Mouse (Mus musculus) c-Kit-positive CD71-negative TER-119-negative erythroid progenitor cells, embryonic 14.5 days (primary cell): Measurements from ENCODE around the gene Lin28a.

Experiments used
- DNase-seq: peaks from one replicate; pipeline ENCODE4 v3.0.0-alpha.2; 2013; ENCODE audit warnings: low read depth

Lin28a gene

GRCm38 (mm10) chr4:133978021-133978711 is 40.5 kb downstream of the Lin28a start:
- DNase-seq: no peak

DNA sequence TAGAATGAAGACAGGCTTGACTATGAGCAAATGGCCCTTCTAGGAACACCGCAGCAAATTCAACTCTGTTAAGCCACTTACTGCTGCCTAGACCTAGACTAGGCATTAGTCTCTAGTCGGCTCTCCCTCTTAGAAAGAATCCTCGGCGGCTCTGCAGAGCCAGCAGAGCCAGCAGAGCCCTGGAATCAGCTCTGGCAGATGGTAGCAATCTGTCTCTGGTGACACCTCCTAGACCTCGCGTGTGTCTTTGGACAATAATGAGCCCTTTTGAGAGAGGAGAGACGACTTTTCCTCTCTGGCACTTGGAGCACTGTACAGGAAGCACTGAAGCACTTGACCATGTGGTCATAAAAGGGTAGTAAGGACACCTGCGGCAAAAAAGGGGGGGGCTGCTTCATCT is 46.9 kb downstream of the Lin28a start:
- DNase-seq: no peak

DNA sequence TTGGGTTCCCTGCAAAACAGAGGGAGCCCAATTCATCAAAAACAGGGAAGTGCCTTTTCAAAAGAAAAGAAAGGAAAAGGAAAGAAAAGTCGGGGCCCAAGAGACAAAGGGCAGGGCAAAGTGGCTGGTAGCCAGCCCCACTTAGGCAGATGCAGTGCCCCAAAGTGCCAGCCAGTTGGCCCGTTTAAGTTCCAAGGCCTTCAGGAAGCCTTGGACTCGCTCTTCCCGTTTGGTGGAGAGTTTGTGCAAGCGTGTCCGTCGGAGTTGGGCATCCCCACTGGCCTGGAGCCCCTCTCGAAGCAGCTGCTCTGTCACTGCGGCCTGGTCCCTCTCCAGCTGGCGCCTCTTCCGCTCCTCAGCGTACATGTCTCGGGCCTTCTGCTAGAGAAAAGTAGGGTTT is 47.8 kb downstream of the Lin28a start:
- no peak for DNase-seq

GRCm38 (mm10) chr4:133970196-133970595 is 48.4 kb downstream of the Lin28a start:
- no peak for DNase-seq

DNA sequence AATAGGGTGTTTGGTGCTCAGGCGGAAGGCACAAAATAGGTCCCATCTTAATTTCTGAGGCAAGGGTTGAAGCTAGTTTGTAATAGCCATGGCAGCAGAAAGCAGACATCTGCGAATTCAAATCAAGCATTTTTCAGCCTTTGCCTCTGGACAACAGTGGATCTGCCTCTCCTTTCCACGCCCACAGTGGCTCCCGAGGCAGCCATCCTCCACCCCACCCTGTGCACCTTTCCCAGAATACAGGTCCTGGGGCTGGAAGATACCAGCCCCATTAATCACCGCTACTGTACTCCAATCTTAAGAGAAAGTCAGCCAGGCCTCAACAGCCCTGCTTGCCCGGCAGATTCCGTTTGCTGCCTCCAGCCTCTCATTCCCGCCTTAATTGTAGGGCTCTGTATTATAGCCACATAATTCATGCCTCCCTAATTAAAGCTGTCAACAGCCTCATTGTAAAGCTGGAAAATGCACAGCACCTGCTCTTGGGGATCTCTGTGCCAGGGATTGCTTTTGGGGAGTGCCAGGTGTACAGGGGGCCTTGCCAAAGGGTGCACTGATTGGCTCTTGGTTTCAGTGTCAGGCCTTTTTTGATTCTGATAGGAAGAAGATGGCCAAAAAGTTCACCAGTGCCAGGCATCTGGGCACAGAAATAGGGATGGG is 49.4 kb downstream of the Lin28a start:
- no peak for DNase-seq

- DNase-seq: peak; percentile 32
Observed at GRCm38 (mm10) chr4:133968150-133968921, 50.3 kb downstream of the Lin28a start, which contains the start of gene Hmgn2. TSS of gene Hmgn2 (minus strand) at chr4:133968650.

GRCm38 (mm10) chr4:133967866-133968149 is 50.8 kb downstream of the Lin28a start:
- peak; percentile 90 for DNase-seq

GRCm38 (mm10) chr4:133967138-133967865 is 51.3 kb downstream of the Lin28a start:
- peak; percentile 92 for DNase-seq

DNA sequence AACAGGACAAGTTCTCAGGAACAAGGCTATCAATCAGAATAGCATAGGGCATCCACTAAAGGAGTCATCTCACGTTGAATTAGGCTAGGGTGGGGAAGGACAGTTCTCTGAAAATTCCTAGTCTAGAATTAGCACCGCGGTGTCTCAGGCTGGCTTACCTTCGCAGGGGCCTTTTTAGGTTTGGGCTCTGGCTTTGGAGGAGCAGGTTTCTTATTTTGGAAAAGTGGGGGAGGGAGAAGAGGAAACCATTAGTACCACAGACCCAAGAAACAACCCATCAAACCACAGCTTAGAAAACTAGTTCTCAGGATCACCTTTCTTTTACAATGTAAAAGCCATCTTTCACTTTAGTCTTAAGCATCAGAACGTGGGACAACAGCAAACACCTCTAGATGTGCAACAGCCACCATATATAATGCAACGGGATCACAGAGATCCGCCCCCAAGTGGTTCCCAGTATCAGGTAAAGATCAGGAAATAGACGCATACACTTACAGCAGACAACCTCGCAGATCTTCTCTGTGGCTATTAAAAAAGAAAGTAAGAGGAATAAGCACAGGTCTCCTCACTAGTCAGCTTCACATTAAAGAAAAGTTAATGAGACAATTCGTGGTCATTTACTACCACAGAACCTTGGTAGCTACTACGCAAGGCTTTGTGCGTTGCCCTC is 52.2 kb downstream of the Lin28a start:
- no peak for DNase-seq

DNA sequence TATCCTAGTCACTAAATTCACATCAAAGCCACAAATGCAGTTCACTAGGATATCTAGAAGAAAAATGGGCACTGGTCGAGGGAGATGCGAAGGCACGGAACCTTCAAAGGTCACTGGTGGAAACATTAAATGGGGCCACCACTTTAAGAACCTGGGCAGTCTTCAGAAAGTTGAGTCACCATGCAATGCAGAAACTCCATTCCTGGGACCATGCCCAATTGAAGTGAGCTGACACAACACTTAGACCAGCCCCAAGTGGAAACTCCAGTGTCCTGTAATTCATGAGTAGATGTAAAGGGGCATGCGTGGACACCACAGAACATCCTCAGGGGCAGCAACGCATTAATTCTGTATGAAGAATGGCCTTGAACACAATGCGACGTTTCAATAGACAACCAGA is 56.1 kb downstream of the Lin28a start:
- DNase-seq: no peak

DNA sequence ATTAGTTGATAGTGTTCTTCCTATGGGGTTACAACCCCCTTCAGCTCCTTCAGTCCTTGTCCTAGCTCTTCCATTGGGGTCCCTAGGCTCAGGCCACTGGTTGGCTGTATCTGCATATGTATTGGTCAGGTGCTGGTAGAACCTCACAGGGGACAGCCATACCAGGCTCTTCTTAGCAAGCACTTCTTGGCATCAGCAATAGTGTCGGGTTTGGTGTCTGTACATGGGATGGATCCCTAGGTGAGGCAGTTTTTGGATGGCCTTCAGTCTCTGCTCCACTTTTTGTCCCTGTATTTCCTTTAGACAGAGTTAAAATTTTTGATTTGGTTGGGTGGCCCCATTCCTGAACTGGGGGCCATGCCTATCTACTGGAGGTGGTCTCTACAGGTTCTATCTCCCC is 59.8 kb downstream of the Lin28a start:
- DNase-seq: no peak

DNA sequence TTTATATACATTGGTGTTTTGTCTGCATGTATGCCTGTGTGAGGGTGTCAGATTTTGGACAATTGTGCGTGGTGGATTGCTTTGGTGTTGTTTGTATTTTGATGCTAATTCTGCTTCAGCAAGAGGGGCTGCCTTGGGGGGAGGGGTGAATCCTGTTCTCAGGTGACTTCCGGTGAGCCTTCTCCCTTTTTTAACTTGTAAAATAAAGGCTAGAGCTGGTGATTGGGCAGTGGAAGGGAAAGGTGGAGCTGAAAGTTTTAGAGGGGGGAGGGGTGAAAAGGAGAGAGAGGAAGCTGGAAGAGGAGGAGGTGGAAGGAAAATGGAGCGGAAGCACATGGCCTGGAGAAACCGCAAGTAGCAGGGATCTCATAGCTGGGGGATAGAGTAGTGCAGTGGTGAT is 62.3 kb downstream of the Lin28a start:
- no peak for DNase-seq
